Mouse (Mus musculus) stomach, postnatal 0 days (tissue): Measurements from ENCODE around the gene Ndufb7. TPM values are rescaled to one million over a fixed set of nuclear protein-coding genes. Genes with fewer than 3 reads are reported as not detected.

Experiments used
- ATAC-seq: fragments of 200-750 bp; cut with Nextera tagmentation; 2 replicates; pipeline ENCODE4 v1.8.0; 2017; ENCODE audit not compliant: low FRiP score, low TSS enrichment
- DNase-seq: peaks from one replicate; pipeline ENCODE4 v3.0.0-alpha.2; 2016; ENCODE audit warnings: low spot score
- H3K27ac ChIP-seq: fragments of 300-500 bp; sonication (generic); replicated peaks from 2 replicates; pipeline ENCODE4 v1.5.1; 2014; ENCODE audit warnings: mild to moderate bottlenecking, control low read depth
- H3K27me3 ChIP-seq: fragments of 300-500 bp; sonication (generic); 2 replicates; pipeline ENCODE4 v1.6.1; 2014; ENCODE audit warnings: low read length; ENCODE audit not compliant: control insufficient read depth, insufficient read depth
- H3K36me3 ChIP-seq: fragments of 300-500 bp; sonication (generic); 2 replicates; pipeline ENCODE4 v1.6.1; 2014; ENCODE audit warnings: low read length, mixed read lengths; ENCODE audit not compliant: control insufficient read depth, insufficient read depth
- H3K4me1 ChIP-seq: fragments of 300-500 bp; sonication (generic); replicated peaks from 2 replicates; pipeline ENCODE4 v1.6.1; 2014; ENCODE audit warnings: antibody characterized with exemption; ENCODE audit not compliant: control insufficient read depth, insufficient read depth
- H3K4me2 ChIP-seq: fragments of 300-500 bp; sonication (generic); replicated peaks from 2 replicates; pipeline ENCODE4 v1.6.1; 2014; ENCODE audit warnings: low read depth, mild to moderate bottlenecking, control low read depth, moderate library complexity
- H3K4me3 ChIP-seq: fragments of 300-500 bp; sonication (generic); 2 replicates; pipeline ENCODE4 v1.5.1; 2014; ENCODE audit warnings: low read depth, low read length, control low read depth
- H3K9ac ChIP-seq: fragments of 300-500 bp; sonication (generic); 2 replicates; pipeline ENCODE4 v1.6.1; 2014; ENCODE audit warnings: mild to moderate bottlenecking, low read length, control low read depth, mixed read lengths
- H3K9me3 ChIP-seq: fragments of 300-500 bp; sonication (generic); 2 replicates; pipeline ENCODE4 v1.6.1; 2016; ENCODE audit warnings: low read length; ENCODE audit not compliant: control insufficient read depth
- CTCF ChIP-seq: IDR thresholded peaks from 2 replicates; pipeline ENCODE4 v1.5.1; 2016; ENCODE audit warnings: antibody characterized with exemption, low read depth, mild to moderate bottlenecking, moderate library complexity
- EP300 ChIP-seq: optimal IDR thresholded peaks from 2 replicates; pipeline ENCODE3; 2016; ENCODE audit warnings: antibody characterized with exemption
- WGBS: fragments of 180-500 bp; shearing (Covaris S2); extraction: QIAGEN DNeasy Blood & Tissue Kit; methylation state at CpG from one replicate; pipeline ENCODE4 v1.1.7; 2014; 5-methylcytosine and 5-hydroxymethylcytosine counted together
- polyA plus RNA-seq: library from polyadenylated mRNA; unstranded; fragments of >200 nt; fragmentation: Nextera tagmentation; extraction: Ambion mirVana; gene quantifications from 2 replicates; pipeline ENCODE4 v1.2.1, GENCODE M21; 2015

The Ndufb7 gene
- polyA plus RNA-seq, 1 experiment from 2014 or later: 344 TPM

DNA sequence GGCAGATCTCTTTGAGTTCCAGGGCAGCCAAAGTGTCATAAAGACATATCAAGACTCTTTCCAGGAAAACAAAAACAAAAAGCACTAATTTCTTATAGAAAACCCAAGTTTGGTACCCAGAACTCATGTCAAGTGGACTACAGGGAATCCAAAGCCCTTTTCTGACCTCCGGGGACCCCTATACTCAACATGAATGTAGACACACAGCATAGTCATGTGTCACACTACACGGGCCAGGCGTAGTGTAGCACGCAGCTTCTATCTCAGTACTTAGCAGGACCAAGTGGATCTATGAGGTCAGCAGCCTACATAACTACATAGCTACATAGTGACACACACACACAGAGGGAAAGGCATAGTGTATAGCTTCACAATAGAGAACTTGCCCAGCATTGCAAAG is 47.2 kb downstream of the Ndufb7 start:
- Histone ChIP-seq H3K27me3 (no peaks in the 10 kb centered on the region), H3K27ac (no peak overlapping the region), H3K4me2 (no peak overlapping the region), H3K9me3 (0 out of 2 replicates have a peak, but pooled peaks cover 5% of the 10 kb centered on the region), H3K4me3 (no peak overlapping the region), H3K36me3 (peaks cover 28% of the 10 kb centered on the region), H3K9ac (no peak overlapping the region), H3K4me1 (no peaks in the 10 kb centered on the region)
- no peak for ATAC-seq
- DNase-seq: no peak
- WGBS: 91% methylated on average over 4 of the region's 4 CpGs
- no peak for TF ChIP-seq CTCF

DNA sequence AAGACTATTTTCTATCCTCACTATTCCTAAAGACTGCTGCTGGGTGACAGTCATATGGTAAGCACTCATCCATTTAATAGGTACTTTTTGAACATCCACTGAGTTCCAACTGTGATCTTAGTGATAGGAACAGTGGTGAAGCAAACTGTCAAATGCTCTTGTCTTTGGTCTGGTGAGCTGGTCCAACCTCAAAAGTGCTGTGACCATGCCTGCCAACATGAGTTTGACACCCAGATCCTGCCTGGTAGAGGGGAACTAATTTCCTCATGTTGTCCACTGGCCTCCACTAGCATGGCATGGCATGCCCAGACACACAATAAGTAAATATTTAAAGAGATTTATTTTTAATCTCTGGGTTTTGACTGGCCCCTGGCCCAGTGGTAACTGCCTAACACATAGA is 50.2 kb downstream of the Ndufb7 start:
- Histone ChIP-seq H3K9ac (no peak overlapping the region), H3K36me3 (peaks cover 15% of the 10 kb centered on the region), H3K27me3 (no peaks in the 10 kb centered on the region), H3K4me2 (no peak overlapping the region), H3K9me3 (0 out of 2 replicates have a peak, but pooled peaks cover 5% of the 10 kb centered on the region), H3K4me3 (no peak overlapping the region), H3K4me1 (no peaks in the 10 kb centered on the region), H3K27ac (no peak overlapping the region)
- ATAC-seq (no peak), DNase-seq (no peak)
- no peak for TF ChIP-seq EP300
- TF ChIP-seq CTCF: no peak

DNA sequence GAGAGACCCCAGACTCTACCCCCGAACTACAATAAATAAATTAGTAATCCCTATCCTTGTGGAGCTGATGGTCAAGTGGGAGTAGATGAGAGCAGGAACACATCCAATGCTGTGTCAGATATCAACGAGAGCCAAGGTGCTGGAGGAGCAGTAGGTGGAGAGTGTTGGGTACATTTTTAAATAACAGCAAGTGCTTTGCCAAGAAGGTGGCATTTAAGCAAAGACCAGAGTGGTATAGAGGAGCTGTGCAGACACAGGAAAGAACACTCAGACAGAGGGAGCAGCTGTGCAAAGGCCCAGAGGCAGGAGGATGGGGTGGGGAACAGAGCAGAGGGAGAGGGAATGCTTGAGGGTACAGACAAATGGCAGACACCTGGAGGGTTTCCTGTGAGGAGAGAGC is 50.6 kb downstream of the Ndufb7 start:
- no peak overlapping the region for H3K27ac ChIP-seq
- 71% methylated on average over 2 of the region's 2 CpGs for WGBS
- DNase-seq (no peak), ATAC-seq (no peak)
- TF ChIP-seq CTCF: no peak
- no peak for TF ChIP-seq EP300
- peaks cover 10% of the 10 kb centered on the region for H3K36me3 ChIP-seq
- no peak overlapping the region for H3K4me2 ChIP-seq
- H3K9ac ChIP-seq: no peak overlapping the region
- H3K4me1 ChIP-seq: no peaks in the 10 kb centered on the region
- no peak overlapping the region for H3K4me3 ChIP-seq
- no peaks in the 10 kb centered on the region for H3K27me3 ChIP-seq
- 0 out of 2 replicates have a peak, but pooled peaks cover 5% of the 10 kb centered on the region for H3K9me3 ChIP-seq

DNA sequence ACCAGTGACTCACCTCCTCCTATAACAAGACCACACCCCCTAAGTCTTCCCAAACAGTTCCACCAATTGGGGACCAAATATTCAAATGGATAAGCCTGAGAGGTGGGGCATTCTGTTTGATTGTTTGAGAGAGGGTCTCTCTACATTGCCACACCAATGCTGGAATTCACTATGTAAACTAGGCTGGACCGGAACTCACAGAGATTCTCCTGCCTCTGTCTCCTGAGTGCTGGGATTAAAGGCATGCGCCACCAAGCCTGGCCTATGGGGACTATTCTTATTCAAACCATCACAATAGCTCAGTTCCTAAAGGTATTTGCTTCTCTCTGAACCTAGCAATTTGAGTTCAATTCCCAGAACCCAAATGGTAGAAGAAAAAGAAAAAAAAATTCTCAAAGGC is 52.1 kb downstream of the Ndufb7 start:
- Histone ChIP-seq H3K4me1 (no peaks in the 10 kb centered on the region), H3K9ac (no peak overlapping the region), H3K27me3 (no peaks in the 10 kb centered on the region), H3K9me3 (0 out of 2 replicates have a peak, but pooled peaks cover 5% of the 10 kb centered on the region), H3K4me2 (no peak overlapping the region), H3K4me3 (no peak overlapping the region), H3K36me3 (peaks cover 2% of the 10 kb centered on the region; the same call in 1 of the 2 replicates), H3K27ac (no peak overlapping the region)
- ATAC-seq (no peak), DNase-seq (no peak)
- TF ChIP-seq CTCF: no peak
- TF ChIP-seq EP300: no peak
- WGBS: 93% methylated on average over 2 of the region's 2 CpGs

DNA sequence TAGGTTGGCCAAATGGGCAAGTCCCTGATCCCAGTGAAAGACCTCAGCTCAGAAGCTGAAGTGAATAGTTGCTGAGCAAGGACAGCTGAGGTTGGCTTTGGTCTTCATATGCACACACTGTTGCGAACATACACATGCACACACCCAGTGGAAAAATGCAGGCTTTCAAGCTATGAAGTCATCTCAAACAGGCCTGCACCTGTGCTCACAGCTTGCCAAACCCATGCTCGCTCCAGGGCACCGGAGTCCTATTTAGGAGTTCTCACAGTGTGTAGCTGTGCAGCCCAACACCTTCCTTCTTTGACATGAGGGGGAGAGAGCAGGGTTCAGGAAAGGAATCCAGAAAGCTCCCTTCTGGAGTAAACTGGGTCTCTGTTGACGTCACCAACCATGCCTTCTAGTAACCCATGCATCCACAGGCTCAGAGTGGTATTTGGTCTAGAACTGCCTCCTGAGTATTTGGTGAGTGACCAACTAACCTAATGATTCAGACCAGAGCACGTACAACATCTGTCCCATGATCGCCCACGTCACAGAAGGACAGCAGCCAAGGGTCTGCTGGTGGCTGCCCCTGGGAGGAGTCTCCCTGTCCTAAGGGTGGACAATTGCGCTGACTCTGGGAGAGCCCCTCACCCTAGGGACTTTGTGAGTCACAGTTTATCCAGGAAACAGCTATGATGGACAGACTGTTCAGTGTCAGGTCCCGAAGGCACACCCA is 53.3 kb downstream of the Ndufb7 start:
- no peak overlapping the region for H3K4me2 ChIP-seq
- 0 out of 2 replicates have a peak, but pooled peaks cover 5% of the 10 kb centered on the region for H3K9me3 ChIP-seq
- peak overlapping the region; percentile 73 for H3K27ac ChIP-seq
- H3K4me3 ChIP-seq: no peak overlapping the region
- ATAC-seq: peak; percentile 86
- DNase-seq: peak; percentile 57
- no peak overlapping the region for H3K9ac ChIP-seq
- peak; percentile 82 for TF ChIP-seq EP300
- no peak for TF ChIP-seq CTCF
- H3K36me3 ChIP-seq: no peaks in the 10 kb centered on the region
- WGBS: 64% methylated on average over 9 of the region's 9 CpGs
- H3K27me3 ChIP-seq: no peaks in the 10 kb centered on the region
- H3K4me1 ChIP-seq: no peaks in the 10 kb centered on the region

Other genes with a start within 250 kb of the Ndufb7 start
- 6.5 and 7.3 TPM in 2 replicates for gene Elmod2, start 234.2 kb upstream of the Ndufb7 start, polyA plus RNA-seq
- gene Mgat4d, start 218.2 kb upstream of the Ndufb7 start, polyA plus RNA-seq: not detected in 2 replicates
- gene Clgn, start 176.8 kb upstream of the Ndufb7 start, polyA plus RNA-seq: 0.19 and 0.27 TPM in 2 replicates
- 67.4 and 73.4 TPM in 2 replicates for gene Scoc, start 108.3 kb upstream of the Ndufb7 start, polyA plus RNA-seq
- gene Olfr370, start 30.9 kb upstream of the Ndufb7 start, polyA plus RNA-seq: 0.04 TPM in 1 of 2 replicates, not detected in the other
- gene Tecr, start 41.3 kb downstream of the Ndufb7 start, polyA plus RNA-seq: 413 and 424 TPM in 2 replicates
- 36.9 and 39.9 TPM in 2 replicates for gene Dnajb1, start 41.5 kb downstream of the Ndufb7 start, polyA plus RNA-seq
- 171 and 183 TPM in 2 replicates for gene Gipc1, start 86.0 kb downstream of the Ndufb7 start, polyA plus RNA-seq
- gene Ptger1, start 100.0 kb downstream of the Ndufb7 start, polyA plus RNA-seq: 5.6 and 5.9 TPM in 2 replicates
- gene Pkn1, start 132.5 kb downstream of the Ndufb7 start, polyA plus RNA-seq: 14.4 and 16.2 TPM in 2 replicates
- 83.8 and 86.6 TPM in 2 replicates for gene Ddx39, start 148.5 kb downstream of the Ndufb7 start, polyA plus RNA-seq
- gene Adgre5, start 174.7 kb downstream of the Ndufb7 start, polyA plus RNA-seq: 16.9 and 17.1 TPM in 2 replicates